Mouse (Mus musculus) heart, adult 2 months (tissue): Measurements from ENCODE around the gene Adgrd1. TPM values are rescaled to one million over a fixed set of nuclear protein-coding genes. Genes with fewer than 3 reads are reported as not detected.

Source experiments
- DNase-seq, 2 experiments: peaks; one replicate each; pipeline ENCODE4 v3.0.0; 2021
- H3K27ac ChIP-seq: fragments of 200-600 bp; 2 replicates; pipeline ENCODE4 v1.8.1; 2022
- H3K27me3 ChIP-seq: fragments of 200-500 bp; 2 replicates; pipeline ENCODE4 v1.6.1; 2012; ENCODE audit warnings: mild to moderate bottlenecking, low read length, inconsistent platforms, mixed read lengths; ENCODE audit not compliant: control insufficient read depth, insufficient read depth
- H3K36me3 ChIP-seq: fragments of 200-500 bp; 2 replicates; pipeline ENCODE4 v1.6.1; 2012; ENCODE audit warnings: low read length, inconsistent platforms; ENCODE audit not compliant: control insufficient read depth, insufficient read depth
- H3K4me1 ChIP-seq: fragments of 200-500 bp; 2 replicates; pipeline ENCODE4 v1.6.1; 2011; ENCODE audit warnings: low read length; ENCODE audit not compliant: control insufficient read depth, insufficient read depth
- H3K4me3 ChIP-seq: fragments of 200-600 bp; 2 replicates; pipeline ENCODE4 v1.8.1; 2022
- H3K79me2 ChIP-seq: fragments of 200-500 bp; replicated peaks from 2 replicates; pipeline ENCODE4 v1.6.1; 2012; ENCODE audit warnings: mild to moderate bottlenecking, inconsistent platforms, low read length, moderate library complexity, mixed read lengths; ENCODE audit not compliant: control insufficient read depth, insufficient read depth
- H3K9ac ChIP-seq: fragments of 200-500 bp; 2 replicates; pipeline ENCODE4 v1.6.1; 2012; ENCODE audit warnings: low read depth, mild to moderate bottlenecking, control low read depth, inconsistent platforms, low read length, mixed read lengths
- CTCF ChIP-seq: fragments of 200-600 bp; IDR thresholded peaks from 2 replicates; pipeline ENCODE4 v1.8.1; 2022; ENCODE audit warnings: antibody characterized with exemption, mild to moderate bottlenecking, moderate library complexity
- EP300 ChIP-seq: fragments of 200-500 bp; IDR thresholded peaks from 2 replicates; pipeline ENCODE4 v1.6.1; 2011; ENCODE audit warnings: low read depth, low read length, control low read depth; ENCODE audit not compliant: insufficient read depth
- POLR2A ChIP-seq: fragments of 200-500 bp; IDR thresholded peaks from 2 replicates; pipeline ENCODE4 v1.6.1; 2011; ENCODE audit warnings: mild to moderate bottlenecking, low read depth, low read length, control low read depth; ENCODE audit not compliant: insufficient read depth
- WGBS: fragments of 180-500 bp; shearing (Covaris S2); methylation state at CpG from one replicate; pipeline ENCODE4 v1.1.7; 2018; 5-methylcytosine and 5-hydroxymethylcytosine counted together
- intact Hi-C: fragments of 180-260 bp; cut with DNase I; formaldehyde crosslinking; loops from one replicate; pipeline ENCODE4 v1.15.1; 2025
- polyA plus RNA-seq: library from polyadenylated mRNA; depleted of rRNA; stranded (reverse); fragments of >200 nt; gene quantifications from 2 replicates; pipeline ENCODE4 v1.2.3, GENCODE M21; 2012
- total RNA-seq, 2 experiments: library from RNA; stranded (reverse); gene quantifications; 2 replicates each; pipeline ENCODE4 v1.2.3; 2021

Gene Adgrd1
- total and polyA plus RNA-seq, 3 experiments = 4.1 to 5.5 (median 4.8) TPM

DNA sequence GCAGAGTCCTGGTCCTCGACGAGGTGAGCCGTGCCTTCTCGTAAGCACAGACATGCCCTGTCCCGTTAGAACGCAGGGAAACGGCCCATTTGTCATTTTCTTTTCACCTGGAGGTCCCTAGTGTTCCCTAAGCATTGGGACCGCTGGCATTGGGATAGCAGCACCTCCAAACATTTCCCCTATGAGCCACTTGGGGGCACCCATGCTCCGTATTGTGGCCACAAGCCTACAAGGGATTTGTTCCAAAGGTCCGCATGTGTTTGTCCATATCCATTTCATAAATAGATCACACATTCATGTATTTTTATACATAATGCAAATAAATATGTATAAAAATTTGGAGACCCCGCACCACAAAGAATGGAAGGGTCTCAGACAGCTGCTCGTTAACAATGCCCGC lies 35.0 kb upstream of the Adgrd1 start:
- intact Hi-C loops = loop anchor here (5.0 to 10.0 kb wide), 2 partner anchors 116 to 323 kb away; no protein-coding TSS in a partner anchor
- no peaks in the 10 kb centered on the region for H3K36me3 ChIP-seq
- no peaks in the 10 kb centered on the region for H3K79me2 ChIP-seq
- no peak overlapping the region for H3K9ac ChIP-seq
- peaks cover 2% of the 10 kb centered on the region; the same call in 1 of the 2 replicates for H3K27me3 ChIP-seq
- H3K4me1 ChIP-seq = no peaks in the 10 kb centered on the region; the same call in 1 of the 2 replicates
- DNase-seq = peak; percentile 52 to 65
- no peak overlapping the region for H3K27ac ChIP-seq
- TF ChIP-seq POLR2A = no peak
- TF ChIP-seq EP300 = 0 out of 2 replicates have a peak, but pooled peaks have one; percentile 36
- TF ChIP-seq CTCF = peak; percentile 74
- no peak overlapping the region for H3K4me3 ChIP-seq
- WGBS = 18% methylated on average over 13 of the region's 13 CpGs

DNA sequence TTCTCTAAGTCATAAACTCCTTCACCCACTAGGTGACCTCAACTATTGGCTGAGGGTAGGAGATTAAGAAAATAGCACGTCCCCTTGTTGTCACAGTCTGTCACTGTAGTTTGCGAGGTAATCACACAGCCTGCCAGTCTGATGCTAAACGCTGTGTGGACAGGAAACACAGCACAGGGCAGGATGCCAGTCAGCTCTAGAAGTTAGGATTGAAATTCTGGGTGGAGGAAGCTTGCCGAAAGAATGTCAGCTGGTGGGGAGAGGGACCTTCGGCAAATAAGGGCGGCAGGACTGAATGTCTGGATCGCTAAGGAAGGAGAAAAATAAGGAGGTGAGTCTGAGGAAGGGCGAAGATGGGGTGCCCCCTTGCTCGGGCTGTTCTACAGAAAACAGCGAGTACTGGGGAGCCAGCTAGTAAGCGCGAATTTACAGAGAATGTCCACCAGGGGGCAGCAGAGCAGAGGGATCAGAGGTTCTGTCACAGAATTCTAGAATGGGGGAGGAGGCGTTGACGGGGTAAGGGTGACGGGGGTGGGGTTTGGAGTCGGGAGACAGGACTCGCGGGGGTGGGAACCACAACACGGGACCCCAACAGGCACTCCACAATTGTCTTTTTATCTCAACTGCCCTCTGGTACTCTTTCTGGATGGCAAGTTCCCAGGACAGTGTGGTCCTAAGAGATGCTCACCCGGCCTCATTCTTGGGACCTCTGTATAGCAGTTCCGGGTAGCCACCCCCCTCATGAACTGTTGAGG lies 33.3 kb upstream of the Adgrd1 start:
- WGBS = 5% methylated on average over 21 of the region's 21 CpGs
- TF ChIP-seq EP300 (no peak), CTCF (peak; percentile 75), POLR2A (no peak)
- Histone ChIP-seq H3K79me2 (no peaks in the 10 kb centered on the region), H3K27ac (no peak overlapping the region), H3K4me3 (no peak overlapping the region), H3K36me3 (no peaks in the 10 kb centered on the region), H3K4me1 (peaks cover 2% of the 10 kb centered on the region; the same call in 1 of the 2 replicates), H3K27me3 (peaks cover 2% of the 10 kb centered on the region; the same call in 1 of the 2 replicates), H3K9ac (no peak overlapping the region)
- intact Hi-C loops = loop anchor here (2.0 to 10.0 kb wide), 3 partner anchors 114 to 532 kb away; no protein-coding TSS in a partner anchor
- peak; percentile 72 to 80 for DNase-seq

DNA sequence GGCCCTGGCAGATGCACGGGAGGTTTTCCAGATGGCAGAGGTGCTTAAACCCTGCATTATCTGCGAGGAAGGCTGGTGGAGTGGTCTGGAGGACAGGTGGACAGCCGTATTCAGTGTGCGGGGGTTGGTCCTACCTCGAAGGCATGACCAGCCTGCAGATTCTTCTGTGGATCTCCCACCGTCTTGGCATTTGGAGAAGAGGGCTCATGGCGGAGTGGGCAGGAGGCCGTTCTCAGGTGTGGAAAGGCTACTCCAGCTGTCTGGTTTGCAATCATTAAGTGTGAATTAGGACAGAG lies 32.8 kb upstream of the Adgrd1 start:
- Histone ChIP-seq H3K27ac (no peak overlapping the region), H3K4me1 (peaks cover 2% of the 10 kb centered on the region; the same call in 1 of the 2 replicates), H3K27me3 (peaks cover 2% of the 10 kb centered on the region; the same call in 1 of the 2 replicates), H3K9ac (no peak overlapping the region), H3K4me3 (no peak overlapping the region), H3K36me3 (no peaks in the 10 kb centered on the region), H3K79me2 (no peaks in the 10 kb centered on the region)
- DNase-seq = no peak
- 38% methylated on average over 8 of the region's 8 CpGs for WGBS
- intact Hi-C loops = loop anchor here (2.0 to 10.0 kb wide), 3 partner anchors 114 to 531 kb away; no protein-coding TSS in a partner anchor
- no peak for TF ChIP-seq POLR2A
- TF ChIP-seq EP300 = no peak
- TF ChIP-seq CTCF = no peak

DNA sequence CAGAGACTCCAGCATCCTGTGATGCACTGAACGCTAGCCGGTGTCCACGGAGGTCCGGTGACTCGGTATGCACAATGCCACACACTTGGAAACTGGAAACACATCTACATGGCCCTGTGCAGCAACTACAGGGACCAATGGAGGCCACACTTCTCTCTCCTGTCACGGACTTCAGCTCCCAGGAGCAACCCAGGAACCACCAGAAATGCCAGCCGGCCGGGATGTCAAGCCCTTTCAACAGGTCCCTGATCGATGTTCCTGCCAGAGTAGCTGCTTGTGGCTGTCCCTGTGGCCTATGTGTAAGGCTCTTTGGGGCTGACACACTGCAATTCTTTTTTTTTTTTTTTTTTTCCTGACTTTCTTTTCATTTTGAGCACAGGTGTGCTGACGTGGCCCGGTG lies 32.4 kb upstream of the Adgrd1 start:
- Histone ChIP-seq H3K9ac (no peak overlapping the region), H3K27me3 (peaks cover 2% of the 10 kb centered on the region; the same call in 1 of the 2 replicates), H3K4me1 (peaks cover 2% of the 10 kb centered on the region; the same call in 1 of the 2 replicates), H3K36me3 (no peaks in the 10 kb centered on the region), H3K27ac (no peak overlapping the region), H3K79me2 (no peaks in the 10 kb centered on the region), H3K4me3 (no peak overlapping the region)
- intact Hi-C loops = loop anchor here (5.0 to 10.0 kb wide), 2 partner anchors 113 to 321 kb away; no protein-coding TSS in a partner anchor
- no peak for DNase-seq
- 67% methylated on average over 11 of the region's 11 CpGs for WGBS
- TF ChIP-seq EP300 (no peak), POLR2A (no peak), CTCF (no peak)

DNA sequence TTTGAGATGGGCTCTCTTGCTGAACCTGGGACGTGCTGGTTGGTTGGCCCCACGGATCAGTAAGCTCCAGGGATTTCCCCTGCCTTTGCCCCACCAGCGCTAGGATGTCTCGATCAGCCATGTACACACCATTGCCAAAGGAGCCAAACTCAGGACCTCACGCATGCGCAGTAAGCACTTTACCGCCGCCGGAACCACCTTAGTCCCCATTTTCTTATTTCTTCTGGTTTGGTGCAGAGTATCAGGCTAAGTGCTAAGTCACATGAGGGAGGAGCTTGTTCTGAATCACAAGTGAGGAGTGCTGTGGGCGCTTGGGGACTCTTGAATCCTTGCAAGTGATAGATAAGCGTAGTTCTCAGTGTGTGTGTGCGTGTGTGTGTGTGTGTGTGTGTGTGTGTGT lies 31.2 kb upstream of the Adgrd1 start:
- no peak overlapping the region for H3K27ac ChIP-seq
- no peaks in the 10 kb centered on the region for H3K79me2 ChIP-seq
- WGBS = 68% methylated on average over 12 of the region's 12 CpGs
- DNase-seq = peak in 1 of 2 experiments; percentile 23
- TF ChIP-seq CTCF (no peak), EP300 (no peak), POLR2A (no peak)
- H3K36me3 ChIP-seq = no peaks in the 10 kb centered on the region
- H3K4me1 ChIP-seq = peaks cover 2% of the 10 kb centered on the region; the same call in 1 of the 2 replicates
- intact Hi-C loops = loop anchor here (5.0 to 10.0 kb wide), 2 partner anchors 97 to 320 kb away; no protein-coding TSS in a partner anchor
- peaks cover 2% of the 10 kb centered on the region; the same call in 1 of the 2 replicates for H3K27me3 ChIP-seq
- H3K9ac ChIP-seq = no peak overlapping the region
- no peak overlapping the region for H3K4me3 ChIP-seq
